Mouse (Mus musculus): ENCODE measurements around the gene Mybbp1a. TPM values are rescaled to one million over a fixed set of nuclear protein-coding genes. Genes with fewer than 3 reads are reported as not detected.

The Mybbp1a gene
- polyA plus RNA-seq, 1 experiment from 2014 or later: 82.1 TPM

DNA sequence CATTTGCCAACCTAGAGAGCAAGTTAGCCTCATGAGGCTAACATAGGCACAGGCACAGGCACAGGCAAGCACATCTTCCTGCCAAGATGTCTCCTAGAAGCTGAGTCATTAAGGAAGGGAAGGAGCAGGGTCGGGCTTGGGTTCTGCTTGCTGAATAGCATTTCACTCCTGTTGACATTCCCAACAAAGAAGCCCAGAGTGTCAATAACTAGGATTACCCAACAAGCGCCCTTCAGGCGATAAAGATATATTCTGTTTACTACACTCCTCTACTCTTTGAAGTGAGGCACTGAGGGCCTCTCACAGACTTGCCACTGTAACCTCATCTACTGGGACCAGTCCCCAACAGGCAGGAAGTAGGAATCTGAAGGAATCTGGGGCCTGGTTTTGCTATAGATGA, 54.9 kb downstream of the Mybbp1a start:
- no peaks in the 10 kb centered on the region for H3K27me3 ChIP-seq (replicated peaks; ENCODE audit: control insufficient read depth, insufficient read depth, low read length)

GRCm38 (mm10) chr11:72496775-72497174, 55.6 kb downstream of the Mybbp1a start:
- Histone ChIP-seq H3K27me3 (replicated peaks; ENCODE audit: control insufficient read depth, insufficient read depth, low read length) (no peaks in the 10 kb centered on the region), H3K4me1 (ENCODE audit: control insufficient read depth, insufficient read depth, low read length) (no peaks in the 10 kb centered on the region), H3K4me3 (ENCODE audit: low read depth, low read length) (no peak overlapping the region), H3K36me3 (ENCODE audit: control insufficient read depth, insufficient read depth, low read length) (no peaks in the 10 kb centered on the region), H3K9ac (ENCODE audit: low read length) (no peak overlapping the region), H3K4me2 (ENCODE audit: low read length) (no peak overlapping the region), H3K9me3 (replicated peaks; ENCODE audit: control insufficient read depth, low read length) (no peaks in the 10 kb centered on the region), H3K27ac (ENCODE audit: low read depth, low read length) (no peak overlapping the region)
- DNase-seq (ENCODE audit: low spot score): no peak
- ATAC-seq: no peak
- WGBS: 65% methylated on average over 1 of the region's 1 CpGs

More for the DNA sequence above, 54.9 kb downstream of the Mybbp1a start:
- no peak overlapping the region for H3K4me3 ChIP-seq (ENCODE audit: low read depth, low read length)
- no peak overlapping the region for H3K27ac ChIP-seq (ENCODE audit: low read depth, low read length)
- no peaks in the 10 kb centered on the region for H3K36me3 ChIP-seq (ENCODE audit: control insufficient read depth, insufficient read depth, low read length)
- H3K9ac ChIP-seq (ENCODE audit: low read length): no peak overlapping the region
- no peaks in the 10 kb centered on the region for H3K9me3 ChIP-seq (replicated peaks; ENCODE audit: control insufficient read depth, low read length)
- no peak for ATAC-seq
- H3K4me1 ChIP-seq (ENCODE audit: control insufficient read depth, insufficient read depth, low read length): no peaks in the 10 kb centered on the region
- H3K4me2 ChIP-seq (ENCODE audit: low read length): no peak overlapping the region
- WGBS: 52% methylated on average over 3 of the region's 3 CpGs
- no peak for DNase-seq (ENCODE audit: low spot score)

- Histone ChIP-seq H3K27me3 (replicated peaks; ENCODE audit: control insufficient read depth, insufficient read depth, low read length) (no peaks in the 10 kb centered on the region), H3K4me2 (ENCODE audit: low read length) (no peak overlapping the region), H3K4me1 (ENCODE audit: control insufficient read depth, insufficient read depth, low read length) (no peaks in the 10 kb centered on the region), H3K9ac (ENCODE audit: low read length) (no peak overlapping the region), H3K4me3 (ENCODE audit: low read depth, low read length) (no peak overlapping the region), H3K36me3 (ENCODE audit: control insufficient read depth, insufficient read depth, low read length) (no peaks in the 10 kb centered on the region), H3K9me3 (replicated peaks; ENCODE audit: control insufficient read depth, low read length) (no peaks in the 10 kb centered on the region), H3K27ac (ENCODE audit: low read depth, low read length) (no peak overlapping the region)
- 33% methylated on average over 4 of the region's 4 CpGs for WGBS
- ATAC-seq (no peak), DNase-seq (ENCODE audit: low spot score) (no peak)
Observed at GRCm38 (mm10) chr11:72497367-72497766, 56.2 kb downstream of the Mybbp1a start.

- Histone ChIP-seq H3K4me2 (ENCODE audit: low read length) (no peak overlapping the region), H3K4me3 (ENCODE audit: low read depth, low read length) (no peak overlapping the region), H3K27me3 (replicated peaks; ENCODE audit: control insufficient read depth, insufficient read depth, low read length) (no peaks in the 10 kb centered on the region), H3K9me3 (replicated peaks; ENCODE audit: control insufficient read depth, low read length) (no peaks in the 10 kb centered on the region), H3K9ac (ENCODE audit: low read length) (no peak overlapping the region), H3K36me3 (ENCODE audit: control insufficient read depth, insufficient read depth, low read length) (no peaks in the 10 kb centered on the region), H3K27ac (ENCODE audit: low read depth, low read length) (no peak overlapping the region), H3K4me1 (ENCODE audit: control insufficient read depth, insufficient read depth, low read length) (no peaks in the 10 kb centered on the region)
- ATAC-seq (no peak), DNase-seq (ENCODE audit: low spot score) (no peak)
- WGBS: 72% methylated on average over 4 of the region's 4 CpGs
Observed at GRCm38 (mm10) chr11:72500139-72500538, 59.0 kb downstream of the Mybbp1a start.

Other genes starting within 250 kb of the Mybbp1a start
- gene Gm43951, start 234.5 kb upstream of the Mybbp1a start, polyA plus RNA-seq (2014; fragmentation: Nextera tagmentation; extraction: Ambion mirVana): 0.07 and 0.15 TPM in 2 replicates
- gene 4933427D14Rik, start 233.9 kb upstream of the Mybbp1a start, polyA plus RNA-seq (2014; fragmentation: Nextera tagmentation; extraction: Ambion mirVana): 12.8 and 19.9 TPM in 2 replicates
- gene Txndc17, start 233.8 kb upstream of the Mybbp1a start, polyA plus RNA-seq (2014; fragmentation: Nextera tagmentation; extraction: Ambion mirVana): 118 and 131 TPM in 2 replicates
- gene Med31, start 225.8 kb upstream of the Mybbp1a start, polyA plus RNA-seq (2014; fragmentation: Nextera tagmentation; extraction: Ambion mirVana): 64.7 and 69.6 TPM in 2 replicates
- gene Slc13a5, start 174.1 kb upstream of the Mybbp1a start, polyA plus RNA-seq (2014; fragmentation: Nextera tagmentation; extraction: Ambion mirVana): 0.24 and 0.51 TPM in 2 replicates
- gene Xaf1, start 139.7 kb upstream of the Mybbp1a start, polyA plus RNA-seq (2014; fragmentation: Nextera tagmentation; extraction: Ambion mirVana): 1.1 TPM in 2 replicates
- gene Fbxo39, start 126.9 kb upstream of the Mybbp1a start, polyA plus RNA-seq (2014; fragmentation: Nextera tagmentation; extraction: Ambion mirVana): not detected in 2 replicates
- gene Tekt1, start 78.9 kb upstream of the Mybbp1a start, polyA plus RNA-seq (2014; fragmentation: Nextera tagmentation; extraction: Ambion mirVana): 10.4 and 10.5 TPM in 2 replicates
- 1.4 and 1.6 TPM in 2 replicates for gene Smtnl2, start 29.6 kb upstream of the Mybbp1a start, polyA plus RNA-seq (2014; fragmentation: Nextera tagmentation; extraction: Ambion mirVana)
- not detected in 2 replicates for gene Ggt6, start 5.8 kb upstream of the Mybbp1a start, polyA plus RNA-seq (2014; fragmentation: Nextera tagmentation; extraction: Ambion mirVana)
- gene Spns2, start 48.5 kb downstream of the Mybbp1a start, polyA plus RNA-seq (2014; fragmentation: Nextera tagmentation; extraction: Ambion mirVana): 4.6 and 5.8 TPM in 2 replicates
- gene Spns3, start 109.2 kb downstream of the Mybbp1a start, polyA plus RNA-seq (2014; fragmentation: Nextera tagmentation; extraction: Ambion mirVana): 0.10 and 0.16 TPM in 2 replicates
- gene Ube2g1, start 165.9 kb downstream of the Mybbp1a start, polyA plus RNA-seq (2014; fragmentation: Nextera tagmentation; extraction: Ambion mirVana): 100 and 120 TPM in 2 replicates
- gene Ankfy1, start 248.7 kb downstream of the Mybbp1a start, polyA plus RNA-seq (2014; fragmentation: Nextera tagmentation; extraction: Ambion mirVana): 27.1 and 32.3 TPM in 2 replicates

All from forebrain, embryonic 14.5 days (tissue).